Mouse (Mus musculus) intestine, embryonic 14.5 days (tissue): ENCODE data around the gene Tpcn1. TPM values are rescaled to one million over a fixed set of nuclear protein-coding genes. Genes with fewer than 3 reads are reported as not detected.

Experiments used
- ATAC-seq: fragments of 200-750 bp; cut with Nextera tagmentation; replicated peaks from 2 replicates; pipeline ENCODE4 v1.8.0; 2017; ENCODE audit warnings: low read depth, moderate number of reproducible peaks, moderate TSS enrichment, moderate library complexity; ENCODE audit not compliant: low FRiP score, low TSS enrichment
- DNase-seq: peaks from one replicate; pipeline ENCODE4 v3.0.0-alpha.2; 2018; ENCODE audit warnings: low spot score
- H3K27ac ChIP-seq: fragments of 300-500 bp; sonication (generic); 2 replicates; pipeline ENCODE4 v1.5.1; 2014; ENCODE audit warnings: low read depth, mild to moderate bottlenecking, control low read depth
- H3K27me3 ChIP-seq: fragments of 300-500 bp; sonication (generic); replicated peaks from 2 replicates; pipeline ENCODE4 v1.6.1; 2014; ENCODE audit warnings: low read length, control low read depth; ENCODE audit not compliant: control insufficient read depth, insufficient read depth
- H3K36me3 ChIP-seq: fragments of 300-500 bp; sonication (generic); 2 replicates; pipeline ENCODE4 v1.6.1; 2014; ENCODE audit warnings: low read length, control low read depth; ENCODE audit not compliant: control insufficient read depth, insufficient read depth
- H3K4me1 ChIP-seq: fragments of 300-500 bp; sonication (generic); replicated peaks from 2 replicates; pipeline ENCODE4 v1.6.1; 2014; ENCODE audit warnings: low read length, control low read depth, mixed read lengths; ENCODE audit not compliant: control insufficient read depth, insufficient read depth
- H3K4me2 ChIP-seq: fragments of 300-500 bp; sonication (generic); 2 replicates; pipeline ENCODE4 v1.6.1; 2014; ENCODE audit warnings: low read length
- H3K4me3 ChIP-seq: fragments of 300-500 bp; sonication (generic); 2 replicates; pipeline ENCODE4 v1.5.1; 2014; ENCODE audit warnings: low read depth, low read length, control low read depth, mixed read lengths
- H3K9ac ChIP-seq: fragments of 300-500 bp; sonication (generic); 2 replicates; pipeline ENCODE4 v1.6.1; 2014; ENCODE audit warnings: mild to moderate bottlenecking, low read length
- H3K9me3 ChIP-seq: fragments of 300-500 bp; sonication (generic); 2 replicates; pipeline ENCODE4 v1.6.1; 2016; ENCODE audit warnings: low read length, control low read depth; ENCODE audit not compliant: control insufficient read depth
- WGBS: fragments of 180-500 bp; shearing (Covaris S2); extraction: QIAGEN DNeasy Blood & Tissue Kit; methylation state at CpG from one replicate; pipeline ENCODE4 v1.1.7; 2014; 5-methylcytosine and 5-hydroxymethylcytosine counted together
- polyA plus RNA-seq: library from polyadenylated mRNA; unstranded; fragments of >200 nt; fragmentation: Nextera tagmentation; extraction: Ambion mirVana; gene quantifications from 2 replicates; pipeline ENCODE4 v1.2.1, GENCODE M21; 2014

The Tpcn1 gene
- polyA plus RNA-seq, 1 experiment from 2014 or later: 23.6 TPM

DNA sequence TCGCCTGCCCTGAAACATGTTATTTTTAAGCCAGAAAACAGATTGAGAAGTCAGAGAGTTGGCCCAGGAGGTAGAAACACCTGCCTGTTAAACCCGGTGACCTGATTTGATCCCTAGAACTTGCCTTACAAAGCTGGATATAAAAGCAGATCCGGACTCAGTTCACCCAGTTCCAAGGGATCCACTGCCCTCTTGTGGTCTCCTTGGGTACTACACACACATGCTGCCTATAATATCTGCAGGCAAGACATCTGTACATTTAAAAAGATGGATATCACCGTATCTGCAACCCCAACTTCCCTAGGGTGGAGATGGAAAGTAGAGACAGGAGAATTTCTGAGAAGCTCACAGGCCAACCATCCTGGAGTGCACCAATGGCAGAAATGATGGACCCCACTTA is 27.4 kb upstream of the Tpcn1 start:
- WGBS: 94% methylated on average over 4 of the region's 4 CpGs
- Histone ChIP-seq H3K9ac (no peak overlapping the region), H3K4me1 (peaks cover 12% of the 10 kb centered on the region), H3K27me3 (no peaks in the 10 kb centered on the region), H3K4me2 (no peak overlapping the region), H3K4me3 (no peak overlapping the region), H3K9me3 (0 out of 2 replicates have a peak, but pooled peaks cover 8% of the 10 kb centered on the region), H3K36me3 (peaks cover 50% of the 10 kb centered on the region), H3K27ac (no peak overlapping the region)
- peak; percentile 72 for DNase-seq
- ATAC-seq: no peak

- Histone ChIP-seq H3K27ac (peak overlapping the region; percentile 82), H3K4me3 (peak overlapping the region; percentile 83), H3K9me3 (0 out of 2 replicates have a peak, but pooled peaks cover 5% of the 10 kb centered on the region), H3K4me2 (peak overlapping the region; percentile 80), H3K36me3 (peaks cover 22% of the 10 kb centered on the region), H3K27me3 (no peaks in the 10 kb centered on the region), H3K4me1 (peaks cover 12% of the 10 kb centered on the region), H3K9ac (peak overlapping the region; percentile 66)
- under 1% methylated on average over 69 of the region's 69 CpGs for WGBS
- DNase-seq (peak; percentile 100), ATAC-seq (peak; percentile 95)
Measured at GRCm38 (mm10) chr5:120612822-120613604, 24.5 kb upstream of the Tpcn1 start.

DNA sequence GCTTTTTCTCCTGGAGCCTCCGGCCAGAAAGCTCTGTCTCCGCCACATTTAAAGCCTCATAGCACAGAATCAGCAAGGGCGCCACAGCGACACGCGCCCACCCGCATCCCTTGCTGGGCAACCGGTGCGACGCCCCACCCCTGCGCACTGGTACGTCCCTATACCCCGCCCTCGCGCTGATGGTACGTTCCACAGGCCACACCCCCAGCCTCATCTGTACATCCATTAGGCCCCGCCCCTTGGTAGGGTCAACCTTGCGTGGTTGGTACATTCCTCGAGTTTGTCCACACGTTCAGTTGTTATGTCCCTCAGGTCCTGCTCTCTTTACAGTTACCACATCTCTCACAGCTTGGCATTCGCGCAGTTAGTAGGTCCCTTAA is 24.0 kb upstream of the Tpcn1 start, which contains the start of the genes Rita1 and Ddx54:
TSS of gene Rita1 (minus strand) at position 148 of the 380 bp plus-strand sequence.
TSS of gene Ddx54 (plus strand) at position 298 of the 380 bp plus-strand sequence.
- peak within 1 kb of the TSS; percentile 83 for H3K4me3 ChIP-seq
- H3K4me2 ChIP-seq: peak within 1 kb of the TSS; percentile 80
- peak within 1 kb of the TSS; percentile 82 for H3K27ac ChIP-seq
- ATAC-seq (peak; percentile 84), DNase-seq (peak; percentile 99)
- peaks cover 12% of the 10 kb centered on the region for H3K4me1 ChIP-seq
- H3K36me3 ChIP-seq: peaks cover 19% of the 10 kb centered on the region
- peak within 1 kb of the TSS; percentile 66 for H3K9ac ChIP-seq
- under 1% methylated on average over 22 of the region's 22 CpGs for WGBS
- H3K9me3 ChIP-seq: 0 out of 2 replicates have a peak, but pooled peaks cover 5% of the 10 kb centered on the region
- no peaks in the 10 kb centered on the region for H3K27me3 ChIP-seq

GRCm38 (mm10) chr5:120611416-120611815 is 22.9 kb upstream of the Tpcn1 start:
- Histone ChIP-seq H3K27me3 (no peaks in the 10 kb centered on the region), H3K9ac (peak overlapping the region; percentile 66), H3K36me3 (0 out of 2 replicates have a peak, but pooled peaks cover 17% of the 10 kb centered on the region), H3K9me3 (0 out of 2 replicates have a peak, but pooled peaks cover 5% of the 10 kb centered on the region), H3K4me1 (peaks cover 12% of the 10 kb centered on the region), H3K27ac (no peak overlapping the region), H3K4me2 (peak overlapping the region; percentile 80), H3K4me3 (peak overlapping the region; percentile 83)
- DNase-seq: no peak
- ATAC-seq: no peak
- WGBS: 44% methylated on average over 8 of the region's 8 CpGs

DNA sequence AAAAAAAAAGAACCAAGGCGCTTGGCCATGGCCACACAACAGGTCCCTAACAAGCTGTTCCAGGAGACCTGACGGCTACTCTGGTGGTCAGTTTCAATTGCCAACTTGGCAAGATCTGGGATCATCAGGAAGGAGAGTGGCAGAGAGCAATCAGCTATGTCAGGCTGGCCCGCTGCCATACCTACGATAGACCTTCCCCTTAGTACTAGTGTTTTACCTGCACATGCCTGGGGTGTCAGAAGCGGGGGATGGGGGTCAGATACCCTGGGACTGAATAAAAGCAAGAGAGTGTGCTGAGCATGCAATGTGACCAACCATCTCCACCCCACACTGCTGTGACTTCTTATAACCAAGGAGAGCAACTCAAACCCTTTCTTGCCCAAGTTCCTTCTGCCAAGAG is 22.4 kb upstream of the Tpcn1 start:
- no peak overlapping the region for H3K4me3 ChIP-seq
- no peak for ATAC-seq

DNA sequence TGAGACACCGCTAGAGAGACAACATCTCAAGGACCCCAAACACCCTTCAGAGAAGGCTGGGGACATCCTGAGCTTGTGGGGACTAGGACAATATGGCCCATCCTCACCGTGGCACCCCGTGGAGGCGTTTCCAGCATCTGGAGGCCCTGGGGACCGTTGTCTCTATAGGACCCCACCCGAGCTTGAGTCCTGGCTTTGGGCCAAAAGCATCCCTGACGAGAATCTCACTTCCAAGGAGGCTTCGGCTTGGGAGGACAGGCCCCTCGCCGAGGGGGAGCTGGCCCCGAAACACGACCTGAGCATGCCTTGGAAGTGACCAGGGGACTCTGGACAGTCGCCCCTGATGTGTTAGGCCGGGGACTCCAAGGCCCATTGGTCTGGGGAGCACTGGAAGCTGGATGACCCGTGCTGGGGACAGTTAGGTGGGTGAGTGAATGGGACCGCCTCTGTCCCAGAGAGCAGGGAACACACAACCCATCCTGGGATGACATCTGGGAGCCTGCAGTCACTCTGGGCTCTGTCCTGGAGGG is 20.8 kb upstream of the Tpcn1 start:
- H3K4me1 ChIP-seq: peaks cover 12% of the 10 kb centered on the region
- whole genome bisulfite sequencing: 84% methylated on average over 16 of the region's 16 CpGs
- no peak overlapping the region for H3K4me3 ChIP-seq
- no peak overlapping the region for H3K4me2 ChIP-seq
- H3K27me3 ChIP-seq: no peaks in the 10 kb centered on the region
- H3K9ac ChIP-seq: no peak overlapping the region
- H3K27ac ChIP-seq: no peak overlapping the region
- ATAC-seq (no peak), DNase-seq (no peak)
- H3K9me3 ChIP-seq: no peaks in the 10 kb centered on the region
- 0 out of 2 replicates have a peak, but pooled peaks cover 3% of the 10 kb centered on the region for H3K36me3 ChIP-seq

More for the DNA sequence above, 22.4 kb upstream of the Tpcn1 start:
- 95% methylated on average over 5 of the region's 5 CpGs for WGBS
- H3K4me1 ChIP-seq: peaks cover 12% of the 10 kb centered on the region
- peak overlapping the region; percentile 80 for H3K4me2 ChIP-seq
- H3K27me3 ChIP-seq: no peaks in the 10 kb centered on the region
- no peak for DNase-seq
- H3K36me3 ChIP-seq: 0 out of 2 replicates have a peak, but pooled peaks cover 12% of the 10 kb centered on the region
- H3K27ac ChIP-seq: no peak overlapping the region
- H3K9me3 ChIP-seq: 0 out of 2 replicates have a peak, but pooled peaks cover 3% of the 10 kb centered on the region
- H3K9ac ChIP-seq: no peak overlapping the region

DNA sequence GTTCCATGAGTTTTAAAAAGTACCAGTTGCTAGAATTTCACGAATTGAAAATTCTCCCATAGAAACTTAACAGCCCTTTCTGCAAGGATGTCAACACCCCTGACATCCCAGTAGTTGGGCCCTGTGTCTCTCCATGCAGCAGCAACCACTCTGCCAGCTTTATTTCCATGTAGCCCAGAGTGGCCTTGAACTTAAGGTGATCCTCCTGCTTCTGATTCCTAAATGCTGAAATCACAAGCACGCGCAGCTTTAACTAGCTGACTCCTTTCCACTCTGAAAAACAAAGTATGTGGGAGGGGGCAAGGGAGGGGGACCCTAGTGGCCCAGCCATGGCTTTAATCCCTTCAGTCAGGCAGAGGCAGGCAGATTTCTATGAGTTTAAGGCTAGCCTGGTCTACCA is 18.9 kb upstream of the Tpcn1 start:
- 78% methylated on average over 3 of the region's 3 CpGs for WGBS
- Histone ChIP-seq H3K9me3 (no peaks in the 10 kb centered on the region), H3K4me2 (no peak overlapping the region), H3K27me3 (no peaks in the 10 kb centered on the region), H3K4me3 (no peak overlapping the region), H3K27ac (no peak overlapping the region), H3K4me1 (peaks cover 9% of the 10 kb centered on the region), H3K9ac (no peak overlapping the region), H3K36me3 (0 out of 2 replicates have a peak, but pooled peaks cover 3% of the 10 kb centered on the region)
- ATAC-seq: no peak
- no peak for DNase-seq

- Histone ChIP-seq H3K27ac (no peak overlapping the region), H3K4me1 (peaks cover 8% of the 10 kb centered on the region), H3K27me3 (no peaks in the 10 kb centered on the region), H3K9ac (no peak overlapping the region), H3K4me2 (no peak overlapping the region), H3K36me3 (0 out of 2 replicates have a peak, but pooled peaks cover 3% of the 10 kb centered on the region), H3K4me3 (no peak overlapping the region), H3K9me3 (no peaks in the 10 kb centered on the region)
- WGBS: 72% methylated on average over 25 of the region's 25 CpGs
- DNase-seq (no peak), ATAC-seq (no peak)
Measured at GRCm38 (mm10) chr5:120606590-120607200, 18.2 kb upstream of the Tpcn1 start.
